Mouse (Mus musculus): Measurements from ENCODE around the gene 1700029P11Rik. TPM values are rescaled to one million over a fixed set of nuclear protein-coding genes. Genes with fewer than 3 reads are reported as not detected.

Gene 1700029P11Rik
- polyA plus RNA-seq (2015; fragmentation: Nextera tagmentation; extraction: Ambion mirVana) = not detected in 2 replicates

DNA sequence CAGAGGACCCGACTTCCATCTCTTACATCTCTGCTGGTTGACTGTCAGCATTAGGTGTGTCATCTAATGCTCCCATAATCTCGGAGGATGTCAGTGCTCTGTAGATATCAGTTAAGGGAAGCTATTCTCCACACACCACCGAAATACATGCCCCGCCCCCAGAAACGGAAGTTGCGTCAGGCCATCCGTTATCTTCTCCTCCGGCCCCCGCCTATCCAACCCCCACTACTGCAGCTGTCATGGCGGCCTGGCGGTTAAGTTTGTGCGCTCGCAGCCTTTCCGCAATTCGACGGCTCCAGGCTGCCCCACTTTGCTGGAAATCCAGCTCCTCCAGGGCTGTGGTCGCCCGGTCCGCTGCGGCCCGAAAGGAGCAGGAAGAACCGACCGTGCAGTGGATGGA is at the start of gene 1700029P11Rik:
Gene 1700029P11Rik, plus strand, starts transcription at position 220 of the 400 bp plus-strand sequence.
- H3K27ac ChIP-seq (ENCODE audit: low read length) = no peak within 1 kb of the TSS

DNA sequence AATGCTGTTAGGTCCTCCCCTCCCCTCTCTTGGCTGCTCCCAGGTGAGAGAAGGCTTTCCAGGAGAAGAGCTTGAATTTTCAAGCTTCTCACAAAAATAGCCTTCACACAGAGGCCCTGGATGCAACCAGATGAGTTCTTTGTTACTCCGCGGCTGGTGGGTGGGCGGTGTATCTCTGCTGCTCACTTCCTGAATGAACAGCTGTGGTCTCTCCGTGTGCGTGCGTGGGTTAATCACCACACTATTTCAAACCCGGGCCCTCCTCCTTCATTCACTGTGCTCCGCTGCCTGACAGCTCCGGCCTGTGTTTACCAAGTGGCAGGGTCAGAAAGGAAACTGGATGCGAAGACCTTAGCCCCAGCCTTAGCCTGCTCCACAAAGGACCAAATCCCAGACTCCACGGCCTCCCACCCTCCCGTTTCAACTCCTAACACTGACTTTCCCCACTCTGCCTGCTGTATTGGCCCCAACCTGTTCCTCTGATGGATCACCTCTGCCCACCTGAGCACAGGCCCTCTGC is 47.3 kb upstream of the 1700029P11Rik start:
- Histone ChIP-seq H3K4me1 (ENCODE audit: insufficient read depth, low read depth, low read length) (no peaks in the 10 kb centered on the region; the same call in 1 of the 2 replicates), H3K9me3 (ENCODE audit: low read length) (no peaks in the 10 kb centered on the region), H3K36me3 (ENCODE audit: insufficient read depth, low read length) (no peaks in the 10 kb centered on the region), H3K4me2 (replicated peaks; ENCODE audit: low read depth, low read length) (no peak overlapping the region), H3K9ac (replicated peaks; ENCODE audit: low read depth) (no peak overlapping the region), H3K4me3 (ENCODE audit: low read depth, low read length) (no peak overlapping the region), H3K27ac (ENCODE audit: low read length) (no peak overlapping the region), H3K27me3 (replicated peaks; ENCODE audit: insufficient read depth, low read length) (no peaks in the 10 kb centered on the region)
- TF ChIP-seq EP300 (IDR thresholded peaks at IDR 0.05) (no peak), CTCF (IDR thresholded peaks at IDR 0.05) (no peak)
- DNase-seq (ENCODE audit: low spot score) (no peak), ATAC-seq (peak; percentile 8; the same call in 1 of the 2 replicates)
- 12% methylated on average over 12 of the region's 12 CpGs for WGBS

More for the DNA sequence above, at the start of gene 1700029P11Rik:
- DNase-seq (ENCODE audit: low spot score) = no peak
- no peak within 1 kb of the TSS for H3K9ac ChIP-seq (replicated peaks; ENCODE audit: low read depth)
- no peak within 1 kb of the TSS for H3K4me2 ChIP-seq (replicated peaks; ENCODE audit: low read depth, low read length)
- H3K4me1 ChIP-seq (ENCODE audit: insufficient read depth, low read depth, low read length) = no peaks in the 10 kb centered on the region
- H3K36me3 ChIP-seq (ENCODE audit: insufficient read depth, low read length) = no peaks in the 10 kb centered on the region
- TF ChIP-seq EP300 (IDR thresholded peaks at IDR 0.05) (no peak), CTCF (IDR thresholded peaks at IDR 0.05) (no peak)
- H3K4me3 ChIP-seq (ENCODE audit: low read depth, low read length) = no peak within 1 kb of the TSS
- no peaks in the 10 kb centered on the region for H3K9me3 ChIP-seq (ENCODE audit: low read length)
- WGBS = 95% methylated on average over 23 of the region's 23 CpGs
- no peak for ATAC-seq
- H3K27me3 ChIP-seq (replicated peaks; ENCODE audit: insufficient read depth, low read length) = no peaks in the 10 kb centered on the region

DNA sequence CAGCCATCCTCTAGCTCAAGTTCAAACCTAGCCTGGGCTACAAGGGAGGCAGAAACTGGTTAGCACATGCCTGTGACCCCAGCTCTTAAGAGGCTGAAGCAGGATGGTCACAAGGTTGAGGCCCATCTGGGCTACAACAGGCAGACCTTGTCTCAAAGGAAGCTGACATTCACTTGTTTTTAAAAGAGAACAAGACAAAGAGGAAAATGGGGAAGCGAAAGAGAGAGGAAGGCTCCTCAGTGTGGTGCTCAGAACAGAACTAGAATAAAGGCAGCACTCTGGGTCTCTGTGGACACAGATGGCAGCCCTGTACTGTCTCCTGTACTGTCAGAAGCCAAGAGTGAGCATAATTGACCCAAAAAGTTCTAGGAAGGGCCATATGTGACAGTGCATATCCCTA is 46.4 kb upstream of the 1700029P11Rik start:
- 89% methylated on average over 1 of the region's 1 CpGs for WGBS
- H3K4me3 ChIP-seq (ENCODE audit: low read depth, low read length) = no peak overlapping the region
- no peaks in the 10 kb centered on the region for H3K36me3 ChIP-seq (ENCODE audit: insufficient read depth, low read length)
- TF ChIP-seq EP300 (IDR thresholded peaks at IDR 0.05) = no peak
- TF ChIP-seq CTCF (IDR thresholded peaks at IDR 0.05) = no peak
- H3K4me1 ChIP-seq (ENCODE audit: insufficient read depth, low read depth, low read length) = no peaks in the 10 kb centered on the region; the same call in 1 of the 2 replicates
- H3K27me3 ChIP-seq (replicated peaks; ENCODE audit: insufficient read depth, low read length) = no peaks in the 10 kb centered on the region
- no peaks in the 10 kb centered on the region for H3K9me3 ChIP-seq (ENCODE audit: low read length)
- DNase-seq (ENCODE audit: low spot score) (no peak), ATAC-seq (no peak)
- no peak overlapping the region for H3K27ac ChIP-seq (ENCODE audit: low read length)
- no peak overlapping the region for H3K4me2 ChIP-seq (replicated peaks; ENCODE audit: low read depth, low read length)
- H3K9ac ChIP-seq (replicated peaks; ENCODE audit: low read depth) = no peak overlapping the region

DNA sequence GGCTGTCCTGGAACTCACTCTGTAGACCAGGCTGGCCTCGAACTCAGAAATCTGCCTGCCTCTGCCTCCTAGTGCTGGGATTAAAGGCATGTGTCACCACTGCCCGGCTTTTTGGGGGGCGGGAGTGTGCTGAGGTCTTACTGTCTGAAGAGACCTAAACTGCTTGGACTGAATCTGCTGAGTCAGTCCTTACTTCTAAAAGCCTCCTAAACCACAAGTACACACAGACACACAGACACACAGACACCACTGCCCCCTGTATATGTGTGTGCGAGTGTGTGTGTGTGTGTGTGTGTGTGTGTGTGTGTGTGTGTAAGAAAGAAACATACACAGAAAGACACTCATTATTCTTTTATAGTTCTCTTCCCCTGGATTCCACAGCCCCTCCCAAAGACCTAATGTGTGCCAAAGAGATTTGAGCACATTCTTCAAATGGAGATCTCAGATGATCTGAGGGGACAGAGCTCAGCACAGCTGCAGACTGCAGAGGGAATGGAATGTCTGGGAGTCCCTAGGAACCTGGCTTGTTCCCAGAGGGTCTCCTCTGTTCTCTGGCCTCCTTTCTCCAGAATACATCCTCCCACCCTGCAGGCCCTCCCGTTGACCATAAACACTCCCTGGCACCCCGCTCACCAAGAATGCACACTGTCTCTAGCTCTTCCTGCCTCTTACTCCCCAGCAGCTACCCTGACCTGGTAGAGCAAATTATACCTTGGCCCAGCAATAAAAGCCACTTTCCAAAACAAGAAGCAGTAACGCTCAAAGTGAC is 44.3 kb upstream of the 1700029P11Rik start:
- TF ChIP-seq CTCF (IDR thresholded peaks at IDR 0.05) = no peak
- no peak for TF ChIP-seq EP300 (IDR thresholded peaks at IDR 0.05)
- peak; percentile 23; the same call in 1 of the 2 replicates for ATAC-seq
- WGBS = 53% methylated on average over 7 of the region's 7 CpGs
- Histone ChIP-seq H3K4me2 (replicated peaks; ENCODE audit: low read depth, low read length) (peak overlapping the region; percentile 44; the same call in 1 of the 2 replicates), H3K27me3 (replicated peaks; ENCODE audit: insufficient read depth, low read length) (no peaks in the 10 kb centered on the region), H3K9me3 (ENCODE audit: low read length) (no peaks in the 10 kb centered on the region), H3K27ac (ENCODE audit: low read length) (no peak overlapping the region), H3K4me1 (ENCODE audit: insufficient read depth, low read depth, low read length) (no peaks in the 10 kb centered on the region; the same call in 1 of the 2 replicates), H3K9ac (replicated peaks; ENCODE audit: low read depth) (no peak overlapping the region), H3K36me3 (ENCODE audit: insufficient read depth, low read length) (no peaks in the 10 kb centered on the region), H3K4me3 (ENCODE audit: low read depth, low read length) (no peak overlapping the region)
- no peak for DNase-seq (ENCODE audit: low spot score)

DNA sequence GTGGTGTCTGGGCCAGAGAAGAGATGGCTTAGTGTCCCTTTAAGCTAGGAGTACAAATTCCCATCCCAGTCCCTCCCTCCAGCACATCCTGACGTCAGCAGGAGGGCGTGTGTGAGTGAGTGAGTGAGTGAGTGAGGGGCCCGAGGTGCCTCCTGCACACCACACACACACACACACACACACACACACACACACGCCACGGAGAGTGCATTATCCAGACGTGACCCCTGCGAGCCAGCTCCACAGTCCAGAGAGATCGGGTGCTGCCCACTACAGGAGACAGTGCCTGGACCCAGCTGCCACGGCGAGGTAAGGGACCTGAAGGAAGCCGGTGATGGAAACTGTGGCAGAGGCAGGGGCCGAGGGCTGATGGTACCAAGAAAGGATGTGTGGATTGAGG is 43.7 kb upstream of the 1700029P11Rik start, which contains the start of gene Csdc2:
Gene Csdc2, plus strand, starts transcription at position 81 of the 400 bp plus-strand sequence.
- TF ChIP-seq CTCF (IDR thresholded peaks at IDR 0.05) (peak; percentile 46), EP300 (IDR thresholded peaks at IDR 0.05) (no peak)
- H3K27ac ChIP-seq (ENCODE audit: low read length) = peak within 1 kb of the TSS; percentile 38; the same call in 1 of the 2 replicates
- DNase-seq (ENCODE audit: low spot score) = peak; percentile 47

More for the DNA sequence above, 43.7 kb upstream of the 1700029P11Rik start, which contains the start of gene Csdc2:
- no peaks in the 10 kb centered on the region for H3K9me3 ChIP-seq (ENCODE audit: low read length)
- ATAC-seq = peak; percentile 60
- H3K4me3 ChIP-seq (ENCODE audit: low read depth, low read length) = peak within 1 kb of the TSS; percentile 25
- H3K4me2 ChIP-seq (replicated peaks; ENCODE audit: low read depth, low read length) = peak within 1 kb of the TSS; percentile 44
- WGBS = 3% methylated on average over 12 of the region's 12 CpGs
- H3K4me1 ChIP-seq (ENCODE audit: insufficient read depth, low read depth, low read length) = no peaks in the 10 kb centered on the region; the same call in 1 of the 2 replicates
- H3K9ac ChIP-seq (replicated peaks; ENCODE audit: low read depth) = no peak within 1 kb of the TSS; the same call in 1 of the 2 replicates
- no peaks in the 10 kb centered on the region for H3K27me3 ChIP-seq (replicated peaks; ENCODE audit: insufficient read depth, low read length)
- H3K36me3 ChIP-seq (ENCODE audit: insufficient read depth, low read length) = no peaks in the 10 kb centered on the region

All from lung, postnatal 0 days (tissue).